Comparison of ENCODE assay signal across 8 mouse cellular contexts in genomic region chr15:101191459-101192259, GRCm38 (mm10). TPM values are rescaled to one million over a fixed set of nuclear protein-coding genes. Genes with fewer than 3 reads are reported as not detected.
DNase-seq lines count a peak whose midpoint lies in the region; ATAC-seq lines count a peak whose summit lies in the region.

No protein-coding gene starts in this region.

- H3K9me3 ChIP-seq in forebrain, embryonic 13.5 days (replicated peaks), result no peaks in the 10 kb centered on the region

- peak overlapping the region; percentile 34; the same call in 1 of the 2 replicates for H3K9ac ChIP-seq in forebrain, embryonic 13.5 days

- ATAC-seq in forebrain, embryonic 13.5 days, result peak; percentile 89

- H3K4me2 ChIP-seq in forebrain, embryonic 13.5 days, result peak overlapping the region; percentile 29

- peaks cover 34% of the 10 kb centered on the region for H3K36me3 ChIP-seq in forebrain, embryonic 13.5 days (ENCODE audit: poor library complexity, severe bottlenecking)

- intact Hi-C loops in heart, postnatal 36 days (cut with DNase I), result no loop called here

- DNase-seq in embryo, embryonic 10 days (ENCODE audit: low spot score), result peak; percentile 63
- no peak for DNase-seq in embryo, embryonic 9.5 days (ENCODE audit: extremely low spot score)
- peak; percentile 26 for DNase-seq in R1 (ENCODE audit: low read depth, low spot score)
- DNase-seq in heart, postnatal 36 days, result peak; percentile 60 to 71
- DNase-seq in lung, postnatal 14 days, result peak; percentile 75
- peak; percentile 57 for DNase-seq in skeletal muscle tissue, adult 2 months (ENCODE audit: low read depth, low spot score)
- no peak for DNase-seq in layer of hippocampus, adult 11-12 months (ENCODE audit: low spot score)

- H3K4me1 ChIP-seq in forebrain, embryonic 13.5 days, result peaks cover 44% of the 10 kb centered on the region

- WGBS in forebrain, embryonic 13.5 days, result 6% methylated on average over 13 of the region's 13 CpGs

- no peak overlapping the region for H3K4me3 ChIP-seq in forebrain, embryonic 13.5 days

- H3K27me3 ChIP-seq in forebrain, embryonic 13.5 days, result peaks cover 4% of the 10 kb centered on the region

- H3K27ac ChIP-seq in forebrain, embryonic 13.5 days, result peak overlapping the region; percentile 49

RNA-seq across cellular contexts. Expression of gene Acvr1b, which starts 17.8 kb away (rescaled TPM):
- 14.3 and 15.8 TPM in 2 replicates for polyA plus RNA-seq in forebrain, embryonic 13.5 days (2015; fragmentation: Nextera tagmentation; extraction: Ambion mirVana)
- total RNA-seq in heart, postnatal 36 days (2021), result 10 to 100 TPM; 12.6 to 14.6 TPM

RNA-seq across cellular contexts. Expression of gene Grasp, which starts 32.3 kb away (rescaled TPM):
- 1.3 and 1.5 TPM in 2 replicates for polyA plus RNA-seq in forebrain, embryonic 13.5 days (2015; fragmentation: Nextera tagmentation; extraction: Ambion mirVana)
- 10 to 100 TPM; 10.7 to 12.0 TPM for total RNA-seq in heart, postnatal 36 days (2021)

Comparison
In these comparisons a context has a peak if more than half of its experiments do, and no peak if none do; other contexts are left out.
1. DNase-seq: peak in embryo, embryonic 10 days (single experiment), R1 (single experiment), heart, postnatal 36 days (2 of 2), lung, postnatal 14 days (single experiment) and skeletal muscle tissue, adult 2 months (single experiment); none in embryo, embryonic 9.5 days (single experiment) and layer of hippocampus, adult 11-12 months (single experiment).